Mouse (Mus musculus) hindbrain, embryonic 11.5 days (tissue): ENCODE measurements around the gene Ccno. TPM values are rescaled to one million over a fixed set of nuclear protein-coding genes. Genes with fewer than 3 reads are reported as not detected.
A peak's percentile ranks its signal among the peaks of the same experiment; 100 is the strongest.

ENCODE experiments used
- ATAC-seq: fragments of 200-750 bp; cut with Nextera tagmentation; 2 replicates; pipeline ENCODE4 v1.8.0; 2017; ENCODE audit warnings: mild to moderate bottlenecking, moderate TSS enrichment, moderate library complexity; ENCODE audit not compliant: low FRiP score
- DNase-seq: peaks from one replicate; pipeline ENCODE4 v3.0.0-alpha.2; 2015; ENCODE audit warnings: low spot score
- H3K27ac ChIP-seq: fragments of 300-500 bp; sonication (generic); 2 replicates; pipeline ENCODE4 v1.5.1; 2014; ENCODE audit warnings: mild to moderate bottlenecking, low read depth, low read length
- H3K27me3 ChIP-seq: fragments of 300-500 bp; sonication (generic); 2 replicates; pipeline ENCODE4 v1.6.1; 2014; ENCODE audit warnings: mild to moderate bottlenecking, low read length, moderate library complexity, mixed read lengths; ENCODE audit not compliant: control insufficient read depth, insufficient read depth
- H3K36me3 ChIP-seq: fragments of 300-500 bp; sonication (generic); 2 replicates; pipeline ENCODE4 v1.6.1; 2014; ENCODE audit warnings: mild to moderate bottlenecking, low read length, moderate library complexity, mixed read lengths; ENCODE audit not compliant: control insufficient read depth, insufficient read depth
- H3K4me1 ChIP-seq: fragments of 300-500 bp; sonication (generic); replicated peaks from 2 replicates; pipeline ENCODE4 v1.6.1; 2014; ENCODE audit warnings: low read length, mixed read lengths; ENCODE audit not compliant: control insufficient read depth, insufficient read depth
- H3K4me2 ChIP-seq: fragments of 300-500 bp; sonication (generic); replicated peaks from 2 replicates; pipeline ENCODE4 v1.6.1; 2014; ENCODE audit warnings: mild to moderate bottlenecking, low read depth, low read length
- H3K4me3 ChIP-seq: fragments of 300-500 bp; sonication (generic); 2 replicates; pipeline ENCODE4 v1.5.1; 2014; ENCODE audit warnings: low read depth, low read length
- H3K9ac ChIP-seq: fragments of 300-500 bp; sonication (generic); 2 replicates; pipeline ENCODE4 v1.6.1; 2014; ENCODE audit warnings: low read depth, low read length
- H3K9me3 ChIP-seq: fragments of 300-500 bp; sonication (generic); 2 replicates; pipeline ENCODE4 v1.6.1; 2016; ENCODE audit warnings: low read length; ENCODE audit not compliant: control insufficient read depth
- WGBS: fragments of 180-500 bp; shearing (Covaris S2); extraction: QIAGEN DNeasy Blood & Tissue Kit; methylation state at CpG from one replicate; pipeline ENCODE4 v1.1.7; 2014; 5-methylcytosine and 5-hydroxymethylcytosine counted together
- polyA plus RNA-seq: library from polyadenylated mRNA; unstranded; fragments of >200 nt; fragmentation: Nextera tagmentation; extraction: Ambion mirVana; gene quantifications from 2 replicates; pipeline ENCODE4 v1.2.1, GENCODE M21; 2014

Gene Ccno
- 2.6 and 5.0 TPM in 2 replicates for polyA plus RNA-seq

GRCm38 (mm10) chr13:112987532-112987943 lies at the start of gene Ccno:
TSS of gene Ccno (plus strand) at chr13:112987802.
- Histone ChIP-seq H3K4me1 (peaks cover 16% of the 10 kb centered on the region), H3K4me2 (peak within 1 kb of the TSS; percentile 93), H3K9ac (peak within 1 kb of the TSS; percentile 27; the same call in 1 of the 2 replicates), H3K9me3 (no peaks in the 10 kb centered on the region), H3K27me3 (peaks cover 66% of the 10 kb centered on the region), H3K4me3 (peak within 1 kb of the TSS; percentile 42), H3K36me3 (no peaks in the 10 kb centered on the region), H3K27ac (no peak within 1 kb of the TSS)
- WGBS = 0% methylated on average over 29 of the region's 47 CpGs
- DNase-seq (peak; percentile 89), ATAC-seq (peak; percentile 92)

DNA sequence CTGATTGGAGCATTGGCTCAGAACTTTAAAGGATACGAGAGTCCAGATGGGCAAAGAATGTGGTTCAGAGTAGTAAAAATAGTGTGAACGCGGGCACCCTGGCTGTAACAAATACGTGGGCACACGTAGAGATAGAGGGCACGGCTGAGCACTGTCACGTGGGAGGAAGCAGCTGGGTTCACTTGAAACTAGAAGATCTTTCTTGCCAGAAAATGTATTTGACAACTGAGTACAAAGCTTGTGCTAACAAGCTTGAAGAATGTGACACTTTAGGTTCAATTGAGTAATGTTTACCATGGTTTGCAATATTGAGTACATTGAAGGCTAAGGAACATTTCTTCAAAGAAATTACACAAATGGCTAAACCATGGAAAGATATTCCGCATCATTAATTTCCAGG lies 49.5 kb upstream of the Ccno start:
- Histone ChIP-seq H3K36me3 (0 out of 2 replicates have a peak, but pooled peaks cover under 1% of the 10 kb centered on the region), H3K27me3 (no peaks in the 10 kb centered on the region), H3K4me1 (no peaks in the 10 kb centered on the region), H3K9me3 (no peaks in the 10 kb centered on the region), H3K4me3 (no peak overlapping the region), H3K9ac (no peak overlapping the region), H3K27ac (no peak overlapping the region), H3K4me2 (no peak overlapping the region)
- WGBS = 95% methylated on average over 8 of the region's 8 CpGs
- DNase-seq (no peak), ATAC-seq (no peak)

DNA sequence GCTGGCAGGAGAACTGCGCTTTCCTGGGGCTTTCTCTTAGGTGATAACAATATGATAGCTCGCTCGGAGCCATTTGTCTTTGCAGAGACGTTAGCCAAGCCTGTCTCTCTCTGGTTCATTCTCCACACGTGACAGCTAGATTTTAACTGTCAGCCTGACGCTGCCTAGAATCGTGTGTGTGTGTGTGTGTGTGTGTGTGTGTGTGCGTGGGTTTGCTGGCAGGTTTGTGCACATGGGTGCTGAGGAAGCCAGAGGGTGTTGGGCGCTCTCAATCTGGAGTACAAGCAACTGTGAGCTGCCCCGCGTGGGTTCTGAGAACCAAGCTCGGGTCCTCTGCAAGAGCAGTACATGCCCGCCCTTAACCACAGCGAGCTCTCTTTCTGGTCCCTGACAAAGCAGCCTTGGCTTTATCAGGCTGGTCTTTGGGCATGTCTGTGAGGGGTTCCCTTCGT lies 45.7 kb upstream of the Ccno start:
- H3K4me1 ChIP-seq = no peaks in the 10 kb centered on the region
- H3K27ac ChIP-seq = no peak overlapping the region
- ATAC-seq = no peak
- DNase-seq = no peak
- no peaks in the 10 kb centered on the region for H3K27me3 ChIP-seq
- 69% methylated on average over 15 of the region's 15 CpGs for WGBS
- peaks cover under 1% of the 10 kb centered on the region; the same call in 1 of the 2 replicates for H3K36me3 ChIP-seq
- no peak overlapping the region for H3K4me2 ChIP-seq
- H3K4me3 ChIP-seq = no peak overlapping the region
- H3K9me3 ChIP-seq = no peaks in the 10 kb centered on the region
- no peak overlapping the region for H3K9ac ChIP-seq

GRCm38 (mm10) chr13:112945312-112945711 lies 42.3 kb upstream of the Ccno start:
- WGBS = 96% methylated on average over 9 of the region's 9 CpGs
- no peaks in the 10 kb centered on the region for H3K27me3 ChIP-seq
- no peak for ATAC-seq
- no peak overlapping the region for H3K27ac ChIP-seq
- no peaks in the 10 kb centered on the region for H3K4me1 ChIP-seq
- H3K9me3 ChIP-seq = no peaks in the 10 kb centered on the region
- DNase-seq = no peak
- no peak overlapping the region for H3K4me3 ChIP-seq
- no peak overlapping the region for H3K9ac ChIP-seq
- no peak overlapping the region for H3K4me2 ChIP-seq
- peaks cover 7% of the 10 kb centered on the region; the same call in 1 of the 2 replicates for H3K36me3 ChIP-seq

DNA sequence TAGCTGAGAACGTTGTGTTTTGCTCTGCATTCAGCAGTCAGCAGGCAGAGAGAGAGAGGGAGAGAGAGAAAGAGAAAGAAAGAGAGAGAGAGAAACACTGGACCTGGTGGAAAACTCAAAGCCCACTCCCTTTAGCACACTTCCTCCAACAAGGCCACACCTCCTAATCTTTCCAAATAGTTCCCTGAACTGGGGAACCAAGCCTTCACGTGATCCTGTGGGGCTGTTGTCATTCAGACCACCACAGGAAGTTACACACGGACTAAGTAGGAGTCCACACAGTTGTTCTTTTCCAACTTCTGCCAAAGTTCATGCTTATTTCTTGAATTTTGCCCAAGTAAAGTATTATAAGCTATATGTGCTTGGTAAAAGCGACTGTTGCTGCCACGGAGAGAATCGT lies 41.7 kb upstream of the Ccno start:
- H3K36me3 ChIP-seq = peaks cover 11% of the 10 kb centered on the region; the same call in 1 of the 2 replicates
- 91% methylated on average over 6 of the region's 6 CpGs for WGBS

DNA sequence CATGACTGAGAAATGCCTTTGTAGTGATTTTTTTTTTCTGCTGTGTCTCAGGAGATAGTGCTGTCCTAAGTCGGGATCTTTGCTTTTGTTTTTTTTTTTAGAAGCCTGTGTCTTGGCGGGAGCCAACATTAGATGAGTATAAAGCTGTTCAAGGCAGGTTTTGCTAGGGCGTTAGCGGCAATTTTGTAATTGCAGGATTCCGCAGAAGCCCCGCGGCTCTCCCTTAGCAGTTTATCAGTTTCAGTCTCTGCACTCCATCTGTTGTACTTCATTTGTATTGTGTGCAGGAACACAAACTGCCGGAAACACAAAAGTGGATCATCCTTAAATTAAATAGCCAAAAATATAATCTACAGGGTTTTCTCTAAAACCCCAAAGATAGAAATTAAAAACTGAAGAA lies 33.5 kb upstream of the Ccno start:
- no peaks in the 10 kb centered on the region for H3K27me3 ChIP-seq

More for the DNA sequence above, 41.7 kb upstream of the Ccno start:
- no peak overlapping the region for H3K9ac ChIP-seq
- H3K4me2 ChIP-seq = no peak overlapping the region
- no peaks in the 10 kb centered on the region for H3K4me1 ChIP-seq
- DNase-seq (no peak), ATAC-seq (no peak)
- H3K27ac ChIP-seq = no peak overlapping the region
- no peaks in the 10 kb centered on the region for H3K9me3 ChIP-seq
- no peaks in the 10 kb centered on the region for H3K27me3 ChIP-seq
- no peak overlapping the region for H3K4me3 ChIP-seq

DNA sequence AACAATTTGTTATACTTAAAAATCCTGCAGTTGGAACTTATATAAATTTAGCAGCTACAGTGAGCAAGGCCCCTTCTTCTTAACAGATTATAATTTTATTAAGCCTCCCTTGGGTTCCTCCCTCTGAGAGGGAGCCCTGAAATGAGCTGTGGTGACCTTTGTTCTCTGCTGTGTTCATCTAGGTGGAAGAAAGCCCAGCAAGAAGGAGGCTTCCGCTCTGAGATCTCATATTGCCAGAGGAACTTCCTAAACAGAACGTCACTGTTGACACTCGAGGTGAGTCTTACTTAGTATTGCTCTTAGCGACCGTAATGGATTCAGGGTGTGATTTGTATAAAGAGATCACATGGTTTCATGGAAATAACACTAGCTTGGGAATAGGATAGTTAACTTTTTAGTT lies 24.5 kb upstream of the Ccno start:
- DNase-seq (no peak), ATAC-seq (no peak)
- 89% methylated on average over 5 of the region's 5 CpGs for WGBS
- Histone ChIP-seq H3K36me3 (peaks cover 5% of the 10 kb centered on the region; the same call in 1 of the 2 replicates), H3K27ac (no peak overlapping the region), H3K4me2 (no peak overlapping the region), H3K9ac (no peak overlapping the region), H3K4me1 (no peaks in the 10 kb centered on the region), H3K27me3 (no peaks in the 10 kb centered on the region), H3K9me3 (no peaks in the 10 kb centered on the region), H3K4me3 (no peak overlapping the region)

More for the DNA sequence above, 33.5 kb upstream of the Ccno start:
- Histone ChIP-seq H3K36me3 (peaks cover 13% of the 10 kb centered on the region; the same call in 1 of the 2 replicates), H3K4me1 (no peaks in the 10 kb centered on the region), H3K9ac (no peak overlapping the region), H3K4me3 (no peak overlapping the region), H3K27ac (no peak overlapping the region), H3K9me3 (no peaks in the 10 kb centered on the region), H3K4me2 (no peak overlapping the region)
- ATAC-seq (no peak), DNase-seq (no peak)
- WGBS = 92% methylated on average over 8 of the region's 8 CpGs

DNA sequence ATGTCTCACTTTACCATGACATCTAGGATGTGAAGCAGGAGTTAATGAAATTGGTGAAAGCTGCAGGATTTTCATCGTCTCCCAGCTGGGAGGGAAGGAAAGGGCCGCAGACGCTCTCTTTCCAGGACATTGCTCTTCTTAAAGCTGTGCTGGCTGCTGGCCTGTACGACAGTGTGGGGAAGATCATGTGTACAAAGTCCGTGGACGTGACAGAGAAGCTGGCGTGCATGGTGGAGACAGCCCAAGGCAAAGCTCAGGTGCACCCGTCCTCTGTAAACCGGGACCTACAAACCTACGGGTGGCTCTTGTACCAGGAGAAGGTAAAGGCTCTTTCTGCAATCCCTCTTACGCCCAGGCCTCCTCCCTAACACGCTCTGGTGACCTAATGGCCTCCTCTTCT lies 23.2 kb upstream of the Ccno start:
- Histone ChIP-seq H3K4me3 (no peak overlapping the region), H3K27ac (no peak overlapping the region), H3K27me3 (no peaks in the 10 kb centered on the region), H3K9ac (no peak overlapping the region), H3K4me2 (no peak overlapping the region), H3K4me1 (no peaks in the 10 kb centered on the region), H3K36me3 (peaks cover 5% of the 10 kb centered on the region; the same call in 1 of the 2 replicates), H3K9me3 (no peaks in the 10 kb centered on the region)
- DNase-seq = no peak
- ATAC-seq = no peak
- 94% methylated on average over 12 of the region's 12 CpGs for WGBS

- peaks cover 3% of the 10 kb centered on the region; the same call in 1 of the 2 replicates for H3K36me3 ChIP-seq
- WGBS = 94% methylated on average over 5 of the region's 5 CpGs
- H3K27me3 ChIP-seq = no peaks in the 10 kb centered on the region
- H3K4me1 ChIP-seq = no peaks in the 10 kb centered on the region
- H3K4me2 ChIP-seq = no peak overlapping the region
- H3K9me3 ChIP-seq = no peaks in the 10 kb centered on the region
- DNase-seq = no peak
- H3K9ac ChIP-seq = no peak overlapping the region
- H3K4me3 ChIP-seq = no peak overlapping the region
- ATAC-seq = no peak
- H3K27ac ChIP-seq = no peak overlapping the region
These were observed 20.3 kb upstream of the Ccno start for GRCm38 (mm10) chr13:112967267-112967666.
